In genomic region chr15:101388034-101388541, GRCm38 (mm10) we compare ENCODE assay signal across 10 mouse cellular contexts. TPM values are rescaled to one million over a fixed set of nuclear protein-coding genes. Genes with fewer than 3 reads are reported as not detected.
DNase-seq lines count a peak whose midpoint lies in the region; ATAC-seq and TF ChIP-seq lines count a peak whose summit lies in the region.
"Had no signal": no experiment of that assay in that cellular context is flagged by ENCODE, and none has a peak within 500 bp of the region (broad histone marks: within the 10 kb centered on the region; RNA-seq: fewer than 3 reads in every experiment).

No protein-coding gene starts in this region.

- peak; percentile 92 for DNase-seq in heart, adult 11 months
- no peak for DNase-seq in heart, postnatal 14 days
- DNase-seq in urinary bladder, postnatal 14 days (ENCODE audit: low spot score), result peak; percentile 77
- DNase-seq in urinary bladder, postnatal 4 days (ENCODE audit: low spot score in 2 of 2), result no peak
- peak in 1 of 3 experiments; percentile 16 for DNase-seq in liver, embryonic 14.5 days (ENCODE audit: low read depth in 3 of 3, low spot score in 3 of 3)
- DNase-seq in thymus, postnatal 36 days, result peak; percentile 14 to 25
- no peak for DNase-seq in adipocyte (ENCODE audit: low spot score)
- no peak for DNase-seq in adrenal gland, postnatal 4 days (ENCODE audit: low spot score in 2 of 2)

- 0 out of 4 replicates have a peak, but pooled peaks cover 0 to 2% of the 10 kb centered on the region in 2 experiments for H3K4me1 ChIP-seq in liver, embryonic 14.5 days (replicated peaks; ENCODE audit: control insufficient read depth in 2 of 2, insufficient read depth in 2 of 2, low read length in 1 of 2)
- H3K4me1 ChIP-seq: hindbrain, embryonic 15.5 days; neural tube, embryonic 13.5 days had no signal

- 15% methylated on average over 5 of the region's 5 CpGs for WGBS in liver, embryonic 14.5 days (ENCODE audit: insufficient replicate concordance)

- TF ChIP-seq CTCF in liver, embryonic 14.5 days (IDR thresholded peaks at IDR 0.05; ENCODE audit: low read depth), result peak; percentile 37

- no peak overlapping the region for H3K4me3 ChIP-seq in liver, embryonic 14.5 days (ENCODE audit: insufficient read depth in 1 of 2, low read depth in 2 of 2, low read length in 2 of 2)
- H3K4me3 ChIP-seq: hindbrain, embryonic 15.5 days; neural tube, embryonic 13.5 days had no signal

- no peak overlapping the region for H3K27ac ChIP-seq in liver, embryonic 14.5 days
- H3K27ac ChIP-seq: hindbrain, embryonic 15.5 days; neural tube, embryonic 13.5 days had no signal

- intact Hi-C loops in heart, postnatal 14 days (cut with DNase I), result loop anchor here (2.0 kb wide), 1 partner anchor 47 kb away; no protein-coding TSS in a partner anchor

- H3K9me3 ChIP-seq in liver, embryonic 14.5 days (ENCODE audit: control insufficient read depth, low read length), result no peaks in the 10 kb centered on the region
- H3K9me3 ChIP-seq: hindbrain, embryonic 15.5 days; neural tube, embryonic 13.5 days had no signal

- no peaks in the 10 kb centered on the region for H3K27me3 ChIP-seq in liver, embryonic 14.5 days (ENCODE audit: control insufficient read depth, insufficient read depth, low read length)
- H3K27me3 ChIP-seq: hindbrain, embryonic 15.5 days; neural tube, embryonic 13.5 days had no signal

- no peak for ATAC-seq in liver, embryonic 14.5 days (ENCODE audit: insufficient read depth)

- no peaks in the 10 kb centered on the region for H3K36me3 ChIP-seq in liver, embryonic 14.5 days (replicated peaks; ENCODE audit: control insufficient read depth, insufficient read depth, low read depth)
- H3K36me3 ChIP-seq: hindbrain, embryonic 15.5 days; neural tube, embryonic 13.5 days had no signal

- no peak overlapping the region for H3K4me2 ChIP-seq in liver, embryonic 14.5 days (ENCODE audit: low read depth)
- H3K4me2 ChIP-seq: hindbrain, embryonic 15.5 days; neural tube, embryonic 13.5 days had no signal

- TF ChIP-seq EP300 in liver, embryonic 14.5 days (IDR thresholded peaks at IDR 0.05; ENCODE audit: low read depth), result no peak

- no peak overlapping the region for H3K9ac ChIP-seq in liver, embryonic 14.5 days (replicated peaks)
- H3K9ac ChIP-seq: hindbrain, embryonic 15.5 days; neural tube, embryonic 13.5 days had no signal

RNA-seq across cellular contexts. Expression of gene Krt80, which starts 18.1 kb away (rescaled TPM):
- 1 to 10 TPM; 1.1 to 1.6 TPM for total RNA-seq in heart, postnatal 14 days (2021)
- 0.15 and 0.19 TPM in 2 replicates for polyA plus RNA-seq in liver, embryonic 14.5 days (2012; rRNA removed)
- polyA plus RNA-seq in liver, embryonic 14.5 days (2014; fragmentation: Nextera tagmentation; extraction: Ambion mirVana), result 0.27 TPM in 2 replicates
- total RNA-seq in adrenal gland, postnatal 4 days (2021), result 1 to 10 TPM in 1 of 2 experiments, under 1 TPM in 1; 0.45 to 1.1 TPM

RNA-seq across cellular contexts. Expression of gene Krt7, which starts 22.8 kb away (rescaled TPM):
- 1 to 10 TPM; 3.2 to 3.4 TPM for total RNA-seq in heart, postnatal 14 days (2021)
- polyA plus RNA-seq in liver, embryonic 14.5 days (2012; rRNA removed), result 0.82 and 0.85 TPM in 2 replicates
- 1.5 TPM in 2 replicates for polyA plus RNA-seq in liver, embryonic 14.5 days (2014; fragmentation: Nextera tagmentation; extraction: Ambion mirVana)
- 10 to 100 TPM in 1 of 2 experiments, 1 to 10 TPM in 1; 4.1 to 12.3 TPM for total RNA-seq in adrenal gland, postnatal 4 days (2021)

RNA-seq across cellular contexts. Expression of gene Krt87, which starts 50.5 kb away (rescaled TPM):
- not detected for total RNA-seq in heart, postnatal 14 days (2021)
- not detected in 2 replicates for polyA plus RNA-seq in liver, embryonic 14.5 days (2012; rRNA removed)
- polyA plus RNA-seq in liver, embryonic 14.5 days (2014; fragmentation: Nextera tagmentation; extraction: Ambion mirVana), result not detected in 2 replicates
- total RNA-seq in adrenal gland, postnatal 4 days (2021), result not detected

RNA-seq across cellular contexts. Expression of gene Krt88, which starts 59.5 kb away (rescaled TPM):
- not detected for total RNA-seq in heart, postnatal 14 days (2021)
- not detected in 2 replicates for polyA plus RNA-seq in liver, embryonic 14.5 days (2012; rRNA removed)
- polyA plus RNA-seq in liver, embryonic 14.5 days (2014; fragmentation: Nextera tagmentation; extraction: Ambion mirVana), result not detected in 2 replicates
- total RNA-seq in adrenal gland, postnatal 4 days (2021), result not detected
- polyA plus RNA-seq: hindbrain, embryonic 15.5 days; neural tube, embryonic 13.5 days had no signal

Comparison
In these comparisons a context has a peak if more than half of its experiments do, and no peak if none do; other contexts are left out.
1. DNase-seq: peak in heart, adult 11 months (single experiment), urinary bladder, postnatal 14 days (single experiment) and thymus, postnatal 36 days (2 of 2); none in heart, postnatal 14 days (0 of 2), urinary bladder, postnatal 4 days (0 of 2), adipocyte (single experiment) and adrenal gland, postnatal 4 days (0 of 2).